Mouse (Mus musculus): ENCODE results near the gene Nr4a2.

Gene Nr4a2

GRCm38 (mm10) chr2:57123991-57124840, at the start of gene Nr4a2:
TSS of gene Nr4a2 (minus strand) at chr2:57124003.
- DNase-seq, result peak; percentile 87 to 91

GRCm38 (mm10) chr2:57165416-57165815, 41.6 kb upstream of the Nr4a2 start:
- no peak for DNase-seq

GRCm38 (mm10) chr2:57156814-57157213, 33.0 kb upstream of the Nr4a2 start:
- no peak for DNase-seq

GRCm38 (mm10) chr2:57149796-57150195, 26.0 kb upstream of the Nr4a2 start:
- DNase-seq, result no peak

GRCm38 (mm10) chr2:57148231-57148630, 24.4 kb upstream of the Nr4a2 start:
- no peak for DNase-seq

GRCm38 (mm10) chr2:57145646-57146421, 22.0 kb upstream of the Nr4a2 start:
- DNase-seq, result no peak

- no peak for DNase-seq
Measured at GRCm38 (mm10) chr2:57138594-57138993, 14.8 kb upstream of the Nr4a2 start.

- no peak for DNase-seq
Measured at GRCm38 (mm10) chr2:57127461-57127860, 3.7 kb upstream of the Nr4a2 start.

- no peak for DNase-seq
Measured at GRCm38 (mm10) chr2:57125891-57126290, 2.1 kb upstream of the Nr4a2 start.

- peak; percentile 70 to 80 for DNase-seq
Measured at GRCm38 (mm10) chr2:57122986-57123980, 520 bp downstream of the Nr4a2 start.

GRCm38 (mm10) chr2:57121110-57121509, 2.7 kb downstream of the Nr4a2 start:
- DNase-seq, result no peak

- peak; percentile 66 to 78 for DNase-seq
Measured at GRCm38 (mm10) chr2:57117201-57117951, 6.4 kb downstream of the Nr4a2 start.

GRCm38 (mm10) chr2:57116366-57117200, 7.2 kb downstream of the Nr4a2 start:
- DNase-seq, result peak; percentile 81 to 88

GRCm38 (mm10) chr2:57115864-57116365, 7.9 kb downstream of the Nr4a2 start:
- DNase-seq, result peak; percentile 53 to 60

GRCm38 (mm10) chr2:57115181-57115863, 8.5 kb downstream of the Nr4a2 start:
- no peak for DNase-seq

- peak; percentile 74 to 85 for DNase-seq
Measured at GRCm38 (mm10) chr2:57114211-57115151, 9.3 kb downstream of the Nr4a2 start.

- no peak for DNase-seq
Measured at GRCm38 (mm10) chr2:57113431-57113830, 10.4 kb downstream of the Nr4a2 start.

- DNase-seq, result no peak
Measured at GRCm38 (mm10) chr2:57112949-57113348, 10.9 kb downstream of the Nr4a2 start.
